Mouse (Mus musculus) spleen, adult 2 months (tissue): Measurements from ENCODE around the gene Abcc12.

Experiments
- CTCF ChIP-seq: fragments of 200-500 bp; IDR thresholded peaks from 2 replicates; pipeline ENCODE4 v1.5.1; 2011; ENCODE audit warnings: mild to moderate bottlenecking, inconsistent platforms; ENCODE audit not compliant: insufficient read depth, insufficient read length, insufficient replicate concordance; ENCODE audit errors: extremely low read depth
- POLR2A ChIP-seq: fragments of 200-500 bp; IDR thresholded peaks from 2 replicates; pipeline ENCODE4 v1.6.1; 2011; ENCODE audit warnings: low read depth, low read length, inconsistent platforms

GRCm38 (mm10) chr8:86529714-86530113 is 50.8 kb downstream of the Abcc12 start:
- TF ChIP-seq POLR2A (no peak), CTCF (no peak)
